Comparison of ENCODE assay signal across 1 mouse cellular context in the genomic region with DNA sequence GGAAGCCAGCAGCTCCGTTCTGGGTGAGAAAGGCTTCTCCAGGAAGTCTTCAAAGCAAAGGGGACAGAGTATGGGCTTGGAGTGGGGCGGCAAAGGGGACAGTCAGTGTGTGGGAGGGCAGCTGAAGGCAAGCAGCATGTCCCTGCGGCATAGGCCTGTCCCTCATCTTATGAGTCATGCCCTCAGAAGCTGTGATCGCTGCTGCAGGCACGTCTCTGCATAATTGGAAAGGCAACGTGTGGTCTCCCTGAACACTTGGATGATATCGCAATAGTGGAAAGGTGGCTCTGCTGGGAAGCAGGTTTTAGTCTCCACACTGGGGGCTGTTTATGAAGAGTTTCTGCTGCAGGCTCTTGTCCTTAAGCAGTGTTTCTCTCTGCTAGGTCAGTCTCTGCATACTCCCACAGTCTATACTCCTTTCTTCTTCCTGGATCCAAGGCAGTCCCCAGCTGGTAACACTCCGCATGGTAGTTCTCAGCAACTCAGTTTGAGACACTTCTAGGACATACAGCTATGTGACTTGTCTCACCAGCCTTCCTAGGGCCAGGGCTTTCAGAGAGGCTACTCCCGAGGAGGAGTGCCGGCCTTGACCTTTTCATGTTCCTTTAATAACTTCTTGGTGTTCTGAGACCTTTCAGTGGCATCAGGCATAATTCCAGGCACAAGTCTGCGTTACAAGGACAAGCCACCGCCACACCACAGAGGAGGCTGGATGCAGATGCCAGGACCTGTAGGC.
TF ChIP-seq lines count a peak whose summit lies in the region.

No protein-coding gene starts in this region.

TF ChIP-seq in myocyte, 11 proteins besides CTCF, POLR2A, EP300 and RAD21 (continued from another document):
- peak in 2 of 3 experiments; percentile 57 to 92 for TF ChIP-seq MYOD1 (IDR thresholded peaks at IDR 0.05; ENCODE audit: control insufficient read depth in 1 of 3, insufficient read length in 2 of 3, low read depth in 2 of 3)
- TF ChIP-seq CEBPB (IDR thresholded peaks at IDR 0.05; ENCODE audit: insufficient read depth, poor library complexity, severe bottlenecking) = peak; percentile 51; the same call in 1 of the 2 replicates
- TF ChIP-seq MYOG (IDR thresholded peaks at IDR 0.05; ENCODE audit: control insufficient read depth in 1 of 3, insufficient read depth in 1 of 3, insufficient read length in 2 of 3, low read depth in 2 of 3) = peak in 2 of 3 experiments; percentile 71 to 94
- no peak for TF ChIP-seq REST (IDR thresholded peaks at IDR 0.05; ENCODE audit: insufficient read depth, insufficient read length)
